Mouse (Mus musculus) heart, postnatal 14 days (tissue): ENCODE measurements around the gene Lrrc74b. TPM values are rescaled to one million over a fixed set of nuclear protein-coding genes. Genes with fewer than 3 reads are reported as not detected.
"Not testable (repeated sequence)": the region's sequence is repeated elsewhere in the genome, so short reads cannot be mapped to it uniquely, and the experiment has no call there.

ENCODE experiments used
- DNase-seq, 2 experiments: peaks; one replicate each; pipeline ENCODE4 v3.0.0; 2021 to 2022
- intact Hi-C: fragments of 180-260 bp; cut with DNase I; formaldehyde crosslinking; loops from one replicate; pipeline ENCODE4 v1.15.1; 2025
- total RNA-seq, 2 experiments: library from RNA; stranded (reverse); gene quantifications; 2 replicates each; pipeline ENCODE4 v1.2.3; 2021

Lrrc74b gene
- total RNA-seq, 2 experiments from 2014 or later = 0.15 to 0.24 TPM

GRCm38 (mm10) chr16:17508031-17508430 is 53.0 kb downstream of the Lrrc74b start:
- not testable (repeated sequence) for DNase-seq
- intact Hi-C loops = loop anchor here (2.0 to 5.0 kb wide), 2 partner anchors 55 to 101 kb away; partner anchors contain the start of genes Pi4ka and Snap29

- intact Hi-C loops = loop anchor here (5.0 kb wide), 1 partner anchor 100 kb away; the partner anchor contains the start of genes Pi4ka and Snap29
- DNase-seq = no peak
These were observed 54.0 kb downstream of the Lrrc74b start for GRCm38 (mm10) chr16:17507018-17507552.

GRCm38 (mm10) chr16:17502681-17503080 is 58.4 kb downstream of the Lrrc74b start:
- DNase-seq = no peak
- intact Hi-C loops = no loop called here

- intact Hi-C loops = no loop called here
- DNase-seq = no peak
These were observed 61.7 kb downstream of the Lrrc74b start for GRCm38 (mm10) chr16:17499249-17499883.

GRCm38 (mm10) chr16:17496499-17497305 is 64.3 kb downstream of the Lrrc74b start:
- intact Hi-C loops = no loop called here
- DNase-seq = peak; percentile 67 to 73

Other genes starting within 250 kb of the Lrrc74b start
- 1 to 10 TPM; 2.1 to 2.2 TPM for gene Serpind1, start 229.9 kb downstream of the Lrrc74b start, total RNA-seq
- 10 to 100 TPM; 15.8 to 16.5 TPM for gene Snap29, start 155.3 kb downstream of the Lrrc74b start, total RNA-seq
- gene Pi4ka, start 154.9 kb downstream of the Lrrc74b start, total RNA-seq = 10 to 100 TPM; 52.7 to 54.3 TPM
- gene Crkl, start 109.3 kb downstream of the Lrrc74b start, total RNA-seq = 10 to 100 TPM; 25.2 to 28.9 TPM
- gene Aifm3, start 71.6 kb downstream of the Lrrc74b start, total RNA-seq = under 1 TPM; 0.19 to 0.24 TPM
- 10 to 100 TPM; 39.4 to 42.8 TPM for gene Lztr1, start 52.6 kb downstream of the Lrrc74b start, total RNA-seq
- gene Thap7, start 30.1 kb downstream of the Lrrc74b start, total RNA-seq = 10 to 100 TPM; 14.3 to 14.7 TPM
- under 1 TPM; 0.54 to 0.84 TPM for gene P2rx6, start 638 bp upstream of the Lrrc74b start, total RNA-seq
- 1 to 10 TPM; 1.6 to 1.8 TPM for gene Slc7a4, start 22.0 kb upstream of the Lrrc74b start, total RNA-seq
- gene Smpd4, start 58.1 kb upstream of the Lrrc74b start, total RNA-seq = 10 to 100 TPM; 18.7 to 21.2 TPM
- gene Ccdc74a, start 85.2 kb upstream of the Lrrc74b start, total RNA-seq = 1 to 10 TPM in 1 of 2 experiments, under 1 TPM in 1; 0.72 to 1.2 TPM
- gene Med15, start 171.6 kb upstream of the Lrrc74b start, total RNA-seq = 10 to 100 TPM; 31.6 to 32.4 TPM
- gene Klhl22, start 198.4 kb upstream of the Lrrc74b start, total RNA-seq = 10 to 100 TPM; 18.2 to 21.7 TPM
- gene Scarf2, start 236.0 kb upstream of the Lrrc74b start, total RNA-seq = 10 to 100 TPM in 1 of 2 experiments, 1 to 10 TPM in 1; 9.8 to 10.2 TPM